Mouse (Mus musculus) MEL (cell line): ENCODE results near the gene Dusp14. TPM values are rescaled to one million over a fixed set of nuclear protein-coding genes. Genes with fewer than 3 reads are reported as not detected.

Source experiments
- DNase-seq: peaks from one replicate; pipeline ENCODE4 v3.0.0; 2011; ENCODE audit warnings: low read depth, low spot score
- H3K27ac ChIP-seq: 2 replicates; pipeline ENCODE4 v1.5.1; 2012; ENCODE audit warnings: low read depth, mild to moderate bottlenecking, control low read depth, low read length, moderate library complexity; ENCODE audit not compliant: control insufficient read depth
- H3K27me3 ChIP-seq, 2 experiments: fragments of 150-350 bp in 1 of 2; sonication (generic) in 1 of 2; 2 replicates each; pipeline ENCODE4 v1.6.1; 2012; ENCODE audit warnings: low read length in 2 of 2, mild to moderate bottlenecking in 2 of 2, improper control_type of control experiment in 1 of 2, moderate library complexity in 1 of 2; ENCODE audit not compliant: insufficient read depth in 2 of 2, control insufficient read depth in 1 of 2
- H3K36me3 ChIP-seq, 2 experiments: 2 replicates each; pipeline ENCODE4 v1.6.1; 2012 to 2014; ENCODE audit warnings: low read length in 2 of 2, improper control_type of control experiment in 1 of 2, inconsistent platforms in 1 of 2, mild to moderate bottlenecking in 1 of 2; ENCODE audit not compliant: insufficient read depth in 2 of 2, control insufficient read depth in 1 of 2
- H3K4me1 ChIP-seq, 2 experiments: fragments of 150-350 bp in 1 of 2; sonication (generic) in 1 of 2; 2 replicates each; pipeline ENCODE4 v1.6.1; 2012; ENCODE audit warnings: low read length in 2 of 2, improper control_type of control experiment in 1 of 2, mild to moderate bottlenecking in 1 of 2; ENCODE audit not compliant: insufficient read depth in 2 of 2, control insufficient read depth in 1 of 2
- H3K4me3 ChIP-seq, 2 experiments: fragments of 150-350 bp in 1 of 2; sonication (generic) in 1 of 2; 2 replicates each; pipeline ENCODE4 v1.5.1; 2012; ENCODE audit warnings: low read depth in 2 of 2, low read length in 2 of 2, mild to moderate bottlenecking in 2 of 2, moderate library complexity in 2 of 2, control low read depth in 1 of 2, improper control_type of control experiment in 1 of 2; ENCODE audit not compliant: control insufficient read depth in 1 of 2, insufficient read depth in 1 of 2
- H3K79me2 ChIP-seq: 2 replicates; pipeline ENCODE4 v1.6.1; 2012; ENCODE audit warnings: mild to moderate bottlenecking, low read length, moderate library complexity; ENCODE audit not compliant: control insufficient read depth, poor library complexity, insufficient read depth
- H3K9ac ChIP-seq: 2 replicates; pipeline ENCODE4 v1.6.1; 2012; ENCODE audit warnings: low read depth, mild to moderate bottlenecking, control low read depth, low read length, moderate library complexity; ENCODE audit not compliant: control insufficient read depth, poor library complexity, severe bottlenecking
- H3K9me3 ChIP-seq: fragments of 150-350 bp; sonication (generic); replicated peaks from 2 replicates; pipeline ENCODE4 v1.6.1; 2012; ENCODE audit warnings: mild to moderate bottlenecking, low read length, improper control_type of control experiment, moderate library complexity; ENCODE audit not compliant: insufficient read depth
- CHD1 ChIP-seq: IDR thresholded peaks from 2 replicates; pipeline ENCODE4 v1.6.1; 2012; ENCODE audit warnings: low read depth, mild to moderate bottlenecking, inconsistent platforms, low read length, improper control_type of control experiment
- CHD2 ChIP-seq: IDR thresholded peaks from 2 replicates; pipeline ENCODE4 v1.6.1; 2011; ENCODE audit warnings: low read length, improper control_type of control experiment
- CTCF ChIP-seq, 3 experiments: IDR thresholded peaks in 2 of 3; conservative IDR thresholded peaks in 1 of 3; 2 replicates each; pipeline ENCODE4 v1.5.1; 2011 to 2012; ENCODE audit warnings: low read length in 3 of 3, low read depth in 2 of 3, mild to moderate bottlenecking in 2 of 3, improper control_type of control experiment in 1 of 3, inconsistent platforms in 1 of 3, mixed read lengths in 1 of 3, moderate library complexity in 1 of 3; ENCODE audit not compliant: control insufficient read depth in 1 of 3, insufficient read depth in 1 of 3, poor library complexity in 1 of 3, severe bottlenecking in 1 of 3
- E2F4 ChIP-seq: IDR thresholded peaks from 2 replicates; pipeline ENCODE4 v1.6.1; 2011; ENCODE audit warnings: low read depth, low read length, improper control_type of control experiment, borderline replicate concordance
- JUND ChIP-seq: IDR thresholded peaks from 2 replicates; pipeline ENCODE4 v1.6.1; 2011; ENCODE audit warnings: low read depth, mild to moderate bottlenecking, improper control_type of control experiment, low read length
- KAT2A ChIP-seq: conservative IDR thresholded peaks from 2 replicates; pipeline ENCODE4 v1.6.1; 2012; ENCODE audit warnings: low read depth, low read length, improper control_type of control experiment, inconsistent platforms
- MAFK ChIP-seq: IDR thresholded peaks from 2 replicates; pipeline ENCODE4 v1.6.1; 2011; ENCODE audit warnings: low read depth, mild to moderate bottlenecking, low read length, improper control_type of control experiment, borderline replicate concordance
- MEF2A ChIP-seq: IDR thresholded peaks from 2 replicates; pipeline ENCODE4 v1.6.1; 2014; ENCODE audit warnings: low read depth, mild to moderate bottlenecking, inconsistent platforms, low read length, improper control_type of control experiment; ENCODE audit not compliant: poor library complexity, insufficient replicate concordance, severe bottlenecking; ENCODE audit errors: extremely low read depth
- MYC ChIP-seq: IDR thresholded peaks from 2 replicates; pipeline ENCODE4 v1.6.1; 2011; ENCODE audit warnings: low read depth, mild to moderate bottlenecking, low read length, improper control_type of control experiment, moderate library complexity
- NELFE ChIP-seq: IDR thresholded peaks from 2 replicates; pipeline ENCODE4 v1.6.1; 2011; ENCODE audit warnings: low read depth, low read length, improper control_type of control experiment
- POLR2A ChIP-seq, 2 experiments: IDR thresholded peaks; 2 replicates each; pipeline ENCODE4 v1.6.1; 2011 to 2012; ENCODE audit warnings: low read length in 2 of 2, mild to moderate bottlenecking in 2 of 2, control low read depth in 1 of 2, improper control_type of control experiment in 1 of 2, low read depth in 1 of 2, moderate library complexity in 1 of 2; ENCODE audit not compliant: control insufficient read depth in 1 of 2, insufficient read depth in 1 of 2, poor library complexity in 1 of 2
- POLR2AphosphoS2 ChIP-seq: IDR thresholded peaks from 2 replicates; pipeline ENCODE4 v1.6.1; 2011; ENCODE audit warnings: low read length, improper control_type of control experiment
- RCOR1 ChIP-seq: IDR thresholded peaks from 2 replicates; pipeline ENCODE4 v1.6.1; 2012; ENCODE audit warnings: low read depth, mild to moderate bottlenecking, inconsistent platforms, low read length, improper control_type of control experiment
- TBP ChIP-seq: IDR thresholded peaks from 2 replicates; pipeline ENCODE4 v1.8.0; 2011; ENCODE audit warnings: low read depth, low read length, improper control_type of control experiment
- USF2 ChIP-seq, 2 experiments: IDR thresholded peaks; 2 replicates each; pipeline ENCODE4 v1.6.1; 2011 to 2012; ENCODE audit warnings: improper control_type of control experiment in 2 of 2, low read length in 2 of 2, borderline replicate concordance in 1 of 2, inconsistent platforms in 1 of 2, low read depth in 1 of 2, mild to moderate bottlenecking in 1 of 2; ENCODE audit not compliant: insufficient read depth in 1 of 2
- ZC3H11A ChIP-seq: IDR thresholded peaks from 2 replicates; pipeline ENCODE4 v1.6.1; 2012; ENCODE audit warnings: low read depth, mild to moderate bottlenecking, inconsistent platforms, low read length, improper control_type of control experiment
- ZMIZ1 ChIP-seq: IDR thresholded peaks from 2 replicates; pipeline ENCODE4 v1.6.1; 2012; ENCODE audit warnings: low read depth, mild to moderate bottlenecking, inconsistent platforms, low read length, improper control_type of control experiment, moderate library complexity
- polyA plus RNA-seq, 2 experiments: library from polyadenylated mRNA; stranded (reverse) in 1 of 2; unstranded in 1 of 2; fragments of >175 nt in 1 of 2; fragments of >200 nt in 1 of 2; gene quantifications; 2 replicates each; pipeline versions ENCODE4 v1.2.1 to v1.2.4; 2012; ENCODE audit warnings: low replicate concordance in 2 of 2, low read depth in 1 of 2; ENCODE audit not compliant: insufficient read length in 2 of 2, insufficient read depth in 1 of 2, missing spikeins in 1 of 2
- total RNA-seq: library from RNA; depleted of rRNA; stranded (reverse); fragments of 300-350 nt; gene quantifications from 2 replicates; pipeline ENCODE4 v1.2.3, GENCODE M21; 2012

The Dusp14 gene
- total and polyA plus RNA-seq, 3 experiments = 7.9 to 9.7 TPM; not detected in 1

DNA sequence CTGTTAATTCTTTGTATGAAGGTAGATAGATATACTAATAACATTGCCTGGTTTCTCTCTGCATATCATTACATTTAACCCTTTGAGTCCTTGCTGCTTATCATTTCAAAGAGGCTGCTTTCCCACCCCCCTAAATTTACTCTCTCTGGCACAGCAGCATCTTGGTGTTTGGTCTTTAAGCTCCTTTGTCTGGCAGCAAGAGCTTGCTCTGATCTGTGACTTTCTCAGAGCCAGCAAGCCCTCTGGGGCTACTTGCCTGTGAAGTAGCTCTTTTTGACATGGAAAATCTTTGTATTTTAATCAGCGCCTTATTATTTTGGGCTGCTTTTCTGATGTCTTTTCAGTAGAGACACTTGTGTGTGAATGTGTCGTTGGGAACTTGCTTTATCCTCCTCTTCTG, 57.5 kb downstream of the Dusp14 start:
- DNase-seq = no peak

GRCm38 (mm10) chr11:84011050-84011449, 58.0 kb downstream of the Dusp14 start:
- no peak for TF ChIP-seq ZMIZ1
- no peak for TF ChIP-seq POLR2A (IDR thresholded peaks at IDR 0.05; ENCODE audit: control insufficient read depth in 1 of 2, insufficient read depth in 1 of 2, low read depth in 1 of 2, low read length in 2 of 2, poor library complexity in 1 of 2)
- no peak for TF ChIP-seq USF2 (IDR thresholded peaks at IDR 0.05; ENCODE audit: borderline replicate concordance in 1 of 2, insufficient read depth in 1 of 2, low read depth in 1 of 2, low read length in 2 of 2)
- no peak for TF ChIP-seq POLR2AphosphoS2
- TF ChIP-seq JUND = no peak
- no peak for TF ChIP-seq TBP
- no peak for TF ChIP-seq CHD1
- no peak for TF ChIP-seq CHD2
- TF ChIP-seq ZC3H11A = no peak
- TF ChIP-seq CTCF (IDR thresholded peaks at IDR 0.05 in 2 of 3, conservative IDR thresholded peaks at IDR 0.05 in 1 of 3; ENCODE audit: control insufficient read depth in 1 of 3, insufficient read depth in 1 of 3, low read depth in 2 of 3, low read length in 3 of 3, poor library complexity in 1 of 3, severe bottlenecking in 1 of 3) = no peak
- TF ChIP-seq E2F4 = no peak
- TF ChIP-seq NELFE = no peak
- no peak for TF ChIP-seq RCOR1
- TF ChIP-seq MEF2A = no peak
- TF ChIP-seq MAFK = no peak
- Histone ChIP-seq H3K36me3 (peaks cover under 1 to 21% of the 10 kb centered on the region in 2 experiments; a peak in 2 of 4 replicates), H3K4me1 (no peaks in the 10 kb centered on the region), H3K79me2 (no peaks in the 10 kb centered on the region), H3K27ac (no peak overlapping the region), H3K4me3 (no peak overlapping the region), H3K9me3 (no peaks in the 10 kb centered on the region), H3K27me3 (no peaks in the 10 kb centered on the region), H3K9ac (no peak overlapping the region)
- DNase-seq = no peak

More for the DNA sequence above, 57.5 kb downstream of the Dusp14 start:
- no peaks in the 10 kb centered on the region for H3K27me3 ChIP-seq
- H3K79me2 ChIP-seq = no peaks in the 10 kb centered on the region
- H3K36me3 ChIP-seq = peaks cover 2 to 18% of the 10 kb centered on the region in 2 experiments; a peak in 2 of 4 replicates
- H3K4me1 ChIP-seq = no peaks in the 10 kb centered on the region
- H3K4me3 ChIP-seq = no peak overlapping the region
- TF ChIP-seq MYC = no peak
- TF ChIP-seq KAT2A = no peak
- no peak overlapping the region for H3K27ac ChIP-seq
- no peak overlapping the region for H3K9ac ChIP-seq
- no peaks in the 10 kb centered on the region for H3K9me3 ChIP-seq
